Mouse (Mus musculus) B cell, adult 62 days (primary cell): ENCODE data around the gene Gm36864. TPM values are rescaled to one million over a fixed set of nuclear protein-coding genes. Genes with fewer than 3 reads are reported as not detected.

ENCODE experiments used
- total RNA-seq: library from RNA; stranded (reverse); gene quantifications from 4 replicates; pipeline ENCODE4 v1.2.4, GENCODE M21; 2023

Gm36864 gene
- not detected in 4 replicates for total RNA-seq

GRCm38 (mm10) chr7:44235909-44236308, at the start of gene Gm36864:
Gm36864 (plus strand) TSS chr7:44236177.

GRCm38 (mm10) chr7:44187936-44188335, 48.0 kb upstream of the Gm36864 start, which contains the start of gene Klk1b24:
Klk1b24 (plus strand) TSS chr7:44188236.

GRCm38 (mm10) chr7:44197891-44198290, 38.1 kb upstream of the Gm36864 start, which contains the start of gene Klk1b3:
Klk1b3 (plus strand) TSS chr7:44198191.

GRCm38 (mm10) chr7:44207135-44207534, 28.8 kb upstream of the Gm36864 start, which contains the start of gene Klk1b4:
Klk1b4 (plus strand) TSS chr7:44207435.

GRCm38 (mm10) chr7:44215645-44216044, 20.3 kb upstream of the Gm36864 start, which contains the start of gene Klk1b5:
Klk1b5 (plus strand) TSS chr7:44215945.

GRCm38 (mm10) chr7:44225076-44225475, 10.9 kb upstream of the Gm36864 start, which contains the start of gene Klk1:
Klk1 (plus strand) TSS chr7:44225360.

GRCm38 (mm10) chr7:44246055-44246983, 10.3 kb downstream of the Gm36864 start, which contains the start of the genes 1700028J19Rik and 2410002F23Rik:
1700028J19Rik (minus strand) TSS chr7:44246695.
2410002F23Rik (plus strand) TSS chr7:44246722.

GRCm38 (mm10) chr7:44257278-44257677, 21.3 kb downstream of the Gm36864 start, which contains the start of gene Acp4:
Acp4 (minus strand) TSS chr7:44257378.

GRCm38 (mm10) chr7:44261147-44261546, 25.2 kb downstream of the Gm36864 start, which contains the start of gene Gm15517:
Gm15517 (plus strand) TSS chr7:44261447.

Other genes with a start within 250 kb of the Gm36864 start
- gene Klk1b11, start 240.3 kb upstream of the Gm36864 start, total RNA-seq: not detected in 4 replicates
- not detected in 4 replicates for gene Klk1b26, start 224.0 kb upstream of the Gm36864 start, total RNA-seq
- not detected in 4 replicates for gene Klk1b27, start 183.9 kb upstream of the Gm36864 start, total RNA-seq
- not detected in 4 replicates for gene Klk1b21, start 133.8 kb upstream of the Gm36864 start, total RNA-seq
- not detected in 4 replicates for gene Klk1b22, start 123.5 kb upstream of the Gm36864 start, total RNA-seq
- gene Klk1b16, start 99.4 kb upstream of the Gm36864 start, total RNA-seq: not detected in 4 replicates
- gene Klk1b24, start 47.9 kb upstream of the Gm36864 start, total RNA-seq: not detected in 4 replicates
- not detected in 4 replicates for gene Klk1b3, start 38.0 kb upstream of the Gm36864 start, total RNA-seq
- not detected in 4 replicates for gene Klk1b4, start 28.7 kb upstream of the Gm36864 start, total RNA-seq
- not detected in 4 replicates for gene Klk1b5, start 20.2 kb upstream of the Gm36864 start, total RNA-seq
- 0.63 TPM in 1 of 4 replicates, not detected in the others for gene Klk1, start 10.8 kb upstream of the Gm36864 start, total RNA-seq
- gene 1700028J19Rik, start 10.5 kb downstream of the Gm36864 start, total RNA-seq: 0.81 to 2.1 TPM (median 1.7 TPM) in 4 replicates
- 172 to 193 TPM (median 186 TPM) in 4 replicates for gene 2410002F23Rik, start 10.5 kb downstream of the Gm36864 start, total RNA-seq
- gene Acp4, start 21.2 kb downstream of the Gm36864 start, total RNA-seq: not detected in 4 replicates
- not detected in 4 replicates for gene Gm15517, start 25.3 kb downstream of the Gm36864 start, total RNA-seq
- gene Clec11a, start 70.7 kb downstream of the Gm36864 start, total RNA-seq: 1.7 to 2.6 TPM (median 2.3 TPM) in 4 replicates
- gene Shank1, start 74.1 kb downstream of the Gm36864 start, total RNA-seq: 37.6 to 51.0 TPM (median 41.9 TPM) in 4 replicates
- not detected in 4 replicates for gene Syt3, start 147.9 kb downstream of the Gm36864 start, total RNA-seq
- not detected in 4 replicates for gene 1700008O03Rik, start 149.6 kb downstream of the Gm36864 start, total RNA-seq
- not detected in 4 replicates for gene Lrrc4b, start 192.8 kb downstream of the Gm36864 start, total RNA-seq
- not detected in 4 replicates for gene Aspdh, start 229.2 kb downstream of the Gm36864 start, total RNA-seq
- 52.2 to 62.7 TPM (median 54.5 TPM) in 4 replicates for gene Josd2, start 231.8 kb downstream of the Gm36864 start, total RNA-seq